ENCODE assay signal across 21 mouse cellular contexts in genomic region chr17:35763101-35763500, GRCm38 (mm10). TPM values are rescaled to one million over a fixed set of nuclear protein-coding genes. Genes with fewer than 3 reads are reported as not detected.
DNase-seq lines count a peak whose midpoint lies in the region; ATAC-seq and TF ChIP-seq lines count a peak whose summit lies in the region.
"Had no signal": no experiment of that assay in that cellular context is flagged by ENCODE, and none has a peak within 500 bp of the region (broad histone marks: within the 10 kb centered on the region; RNA-seq: fewer than 3 reads in every experiment).

No protein-coding gene starts in this region.

- H3K4me2 ChIP-seq in liver, postnatal 0 days (ENCODE audit: low read depth, low read length), result no peak overlapping the region
- no peak overlapping the region for H3K4me2 ChIP-seq in liver, embryonic 12.5 days
- H3K4me2 ChIP-seq: embryonic facial prominence, embryonic 13.5 days; embryonic facial prominence, embryonic 15.5 days; forebrain, embryonic 12.5 days had no signal

- no peaks in the 10 kb centered on the region for H3K36me3 ChIP-seq in liver, postnatal 0 days (replicated peaks; ENCODE audit: insufficient read depth, low read length)
- no peaks in the 10 kb centered on the region for H3K36me3 ChIP-seq in liver, embryonic 12.5 days
- H3K36me3 ChIP-seq: embryonic facial prominence, embryonic 13.5 days; embryonic facial prominence, embryonic 15.5 days; forebrain, embryonic 10.5 days; forebrain, embryonic 12.5 days had no signal

- H3K9ac ChIP-seq in liver, postnatal 0 days (replicated peaks), result no peak overlapping the region
- no peak overlapping the region for H3K9ac ChIP-seq in liver, embryonic 12.5 days
- H3K9ac ChIP-seq: embryonic facial prominence, embryonic 13.5 days; embryonic facial prominence, embryonic 15.5 days; forebrain, embryonic 12.5 days had no signal

- H3K4me1 ChIP-seq in liver, postnatal 0 days (ENCODE audit: insufficient read depth), result peaks cover 14% of the 10 kb centered on the region
- H3K4me1 ChIP-seq in liver, embryonic 12.5 days, result peaks cover 41% of the 10 kb centered on the region
- H3K4me1 ChIP-seq: embryonic facial prominence, embryonic 13.5 days; embryonic facial prominence, embryonic 15.5 days; forebrain, embryonic 10.5 days; forebrain, embryonic 12.5 days had no signal

- no peaks in the 10 kb centered on the region for H3K9me3 ChIP-seq in liver, postnatal 0 days (ENCODE audit: low read length)
- H3K9me3 ChIP-seq in liver, embryonic 12.5 days (replicated peaks), result peaks cover 7% of the 10 kb centered on the region; the same call in 1 of the 2 replicates
- H3K9me3 ChIP-seq: embryonic facial prominence, embryonic 13.5 days; embryonic facial prominence, embryonic 15.5 days; forebrain, embryonic 10.5 days had no signal

- 58% methylated on average over 5 of the region's 5 CpGs for WGBS in liver, postnatal 0 days (ENCODE audit: insufficient replicate concordance)
- 57% methylated on average over 5 of the region's 5 CpGs for WGBS in liver, embryonic 12.5 days (ENCODE audit: insufficient replicate concordance)

- no peak overlapping the region for H3K4me3 ChIP-seq in liver, postnatal 0 days (ENCODE audit: low read depth, low read length)
- H3K4me3 ChIP-seq in liver, embryonic 12.5 days, result no peak overlapping the region
- H3K4me3 ChIP-seq: embryonic facial prominence, embryonic 13.5 days; embryonic facial prominence, embryonic 15.5 days; erythroblast, embryonic 14.5 days; forebrain, embryonic 10.5 days; forebrain, embryonic 12.5 days had no signal

- H3K27me3 ChIP-seq in liver, postnatal 0 days (ENCODE audit: insufficient read depth, low read length), result no peaks in the 10 kb centered on the region
- H3K27me3 ChIP-seq in liver, embryonic 12.5 days (replicated peaks), result no peaks in the 10 kb centered on the region
- H3K27me3 ChIP-seq: embryonic facial prominence, embryonic 13.5 days; embryonic facial prominence, embryonic 15.5 days; forebrain, embryonic 12.5 days had no signal

- TF ChIP-seq CTCF in liver, postnatal 0 days (IDR thresholded peaks at IDR 0.05; ENCODE audit: low read depth), result no peak

- H3K27ac ChIP-seq in liver, postnatal 0 days (ENCODE audit: low read depth), result no peak overlapping the region
- no peak overlapping the region for H3K27ac ChIP-seq in liver, embryonic 12.5 days
- H3K27ac ChIP-seq: embryonic facial prominence, embryonic 13.5 days; embryonic facial prominence, embryonic 15.5 days; forebrain, embryonic 10.5 days; forebrain, embryonic 12.5 days had no signal

- TF ChIP-seq EP300 in liver, postnatal 0 days (IDR thresholded peaks at IDR 0.05; ENCODE audit: low read depth), result no peak

- DNase-seq in adrenal gland, postnatal 14 days, result peak; percentile 20
- no peak for DNase-seq in adrenal gland, adult 2 months
- DNase-seq in liver, postnatal 0 days, result no peak
- no peak for DNase-seq in right cerebral cortex, adult 2 months (ENCODE audit: low spot score in 2 of 2)
- DNase-seq: adrenal gland, postnatal 10 days; cerebellum, adult 11 months; cerebellum, adult 18-20 months; cerebellum, adult 8-10 months; cerebellum, adult 9-11 months; cerebellum, postnatal 14 days; cerebellum, postnatal 36 days; embryo, embryonic 11 days had no signal

- ATAC-seq in liver, postnatal 0 days, result peak; percentile 27; the same call in 1 of the 2 replicates
- ATAC-seq in liver, embryonic 12.5 days, result no peak
- ATAC-seq: forebrain, embryonic 14.5 days; forebrain, embryonic 16.5 days had no signal

RNA-seq across cellular contexts. Expression of gene Ier3, which starts 58.4 kb away (rescaled TPM):
- total RNA-seq in adrenal gland, postnatal 14 days (2021), result 12.7 and 26.3 TPM in 2 replicates
- 10 to 100 TPM in 1 of 2 experiments, 1 to 10 TPM in 1; 9.6 to 13.8 TPM for total RNA-seq in adrenal gland, adult 2 months (2021)
- 17.1 and 17.6 TPM in 2 replicates for polyA plus RNA-seq in adrenal gland, adult 2 months (2012; rRNA removed)
- 15.4 and 18.6 TPM in 2 replicates for polyA plus RNA-seq in liver, postnatal 0 days (2015; fragmentation: Nextera tagmentation; extraction: Ambion mirVana)
- polyA plus RNA-seq in liver, embryonic 12.5 days (2016; fragmentation: Nextera tagmentation; extraction: Ambion mirVana), result 16.8 and 19.9 TPM in 2 replicates

RNA-seq across cellular contexts. Expression of gene Ddr1, which starts 58.7 kb away (rescaled TPM):
- total RNA-seq in adrenal gland, postnatal 14 days (2021), result 36.3 and 36.4 TPM in 2 replicates
- total RNA-seq in adrenal gland, adult 2 months (2021), result 10 to 100 TPM; 30.0 to 58.8 TPM
- polyA plus RNA-seq in adrenal gland, adult 2 months (2012; rRNA removed), result 58.0 and 61.6 TPM in 2 replicates
- 2.2 and 2.3 TPM in 2 replicates for polyA plus RNA-seq in liver, postnatal 0 days (2015; fragmentation: Nextera tagmentation; extraction: Ambion mirVana)
- polyA plus RNA-seq in liver, embryonic 12.5 days (2016; fragmentation: Nextera tagmentation; extraction: Ambion mirVana), result 5.7 and 6.1 TPM in 2 replicates
- total RNA-seq: common myeloid progenitor, adult 5-6 weeks had no signal
- polyA plus RNA-seq: erythroblast, embryonic 14.5 days had no signal

RNA-seq across cellular contexts. Expression of gene Flot1, which starts 59.9 kb away (rescaled TPM):
- total RNA-seq in adrenal gland, postnatal 14 days (2021), result 52.4 and 59.5 TPM in 2 replicates
- 10 to 100 TPM; 59.0 to 74.4 TPM for total RNA-seq in adrenal gland, adult 2 months (2021)
- polyA plus RNA-seq in adrenal gland, adult 2 months (2012; rRNA removed), result 61.0 and 66.2 TPM in 2 replicates
- 25.9 and 31.3 TPM in 2 replicates for polyA plus RNA-seq in liver, postnatal 0 days (2015; fragmentation: Nextera tagmentation; extraction: Ambion mirVana)
- 38.0 and 43.1 TPM in 2 replicates for polyA plus RNA-seq in liver, embryonic 12.5 days (2016; fragmentation: Nextera tagmentation; extraction: Ambion mirVana)
